Mouse (Mus musculus) ES-E14 (cell line): ENCODE results near the gene Tmprss3. TPM values are rescaled to one million over a fixed set of nuclear protein-coding genes. Genes with fewer than 3 reads are reported as not detected.
A peak's percentile ranks its signal among the peaks of the same experiment; 100 is the strongest.

ENCODE experiments used
- DNase-seq: peaks from one replicate; pipeline ENCODE4 v3.0.0-alpha.2; 2013; ENCODE audit warnings: low read depth, low spot score
- H3K27ac ChIP-seq: 2 replicates; pipeline ENCODE4 v1.5.1; 2012; ENCODE audit warnings: low read depth, mild to moderate bottlenecking, low read length, moderate library complexity, mixed read lengths; ENCODE audit not compliant: poor library complexity, insufficient read depth, severe bottlenecking
- H3K36me3 ChIP-seq: 2 replicates; pipeline ENCODE4 v1.6.1; 2012; ENCODE audit warnings: mild to moderate bottlenecking, low read length, moderate library complexity, mixed read lengths; ENCODE audit not compliant: control insufficient read depth, poor library complexity, insufficient read depth, severe bottlenecking
- H3K4me1 ChIP-seq, 2 experiments: fragments of 150-350 bp in 1 of 2; sonication (generic) in 1 of 2; 2 replicates each; pipeline ENCODE4 v1.6.1; 2012; ENCODE audit warnings: low read length in 2 of 2, mild to moderate bottlenecking in 1 of 2, mixed read lengths in 1 of 2; ENCODE audit not compliant: control insufficient read depth in 2 of 2, insufficient read depth in 2 of 2, poor library complexity in 1 of 2
- H3K4me3 ChIP-seq, 2 experiments: fragments of 150-350 bp in 1 of 2; sonication (generic) in 1 of 2; 2 replicates each; pipeline ENCODE4 v1.5.1; 2012; ENCODE audit warnings: low read length in 2 of 2, low read depth in 1 of 2, mild to moderate bottlenecking in 1 of 2, mixed read lengths in 1 of 2; ENCODE audit not compliant: insufficient read depth in 1 of 2, poor library complexity in 1 of 2, severe bottlenecking in 1 of 2
- H3K9ac ChIP-seq: 2 replicates; pipeline ENCODE4 v1.6.1; 2012; ENCODE audit warnings: low read depth, mild to moderate bottlenecking, low read length, mixed read lengths; ENCODE audit not compliant: poor library complexity, insufficient read depth, severe bottlenecking
- H3K9me3 ChIP-seq: fragments of 150-350 bp; sonication (generic); 2 replicates; pipeline ENCODE4 v1.6.1; 2012; ENCODE audit warnings: low read depth, mild to moderate bottlenecking, low read length; ENCODE audit not compliant: control insufficient read depth, insufficient read depth
- CHD2 ChIP-seq: IDR thresholded peaks from 2 replicates; pipeline ENCODE4 v1.6.1; 2014; ENCODE audit warnings: mild to moderate bottlenecking, low read depth, low read length, inconsistent platforms
- HCFC1 ChIP-seq: IDR thresholded peaks from 2 replicates; pipeline ENCODE4 v1.6.1; 2012; ENCODE audit warnings: low read length, inconsistent platforms, borderline replicate concordance; ENCODE audit not compliant: insufficient read depth
- MAFK ChIP-seq: IDR thresholded peaks from 2 replicates; pipeline ENCODE4 v1.6.1; 2014; ENCODE audit warnings: mild to moderate bottlenecking, low read depth, low read length, inconsistent platforms; ENCODE audit not compliant: insufficient read depth
- ZC3H11A ChIP-seq: IDR thresholded peaks from 2 replicates; pipeline ENCODE4 v1.6.1; 2012; ENCODE audit warnings: low read depth, mild to moderate bottlenecking, inconsistent platforms, low read length, borderline replicate concordance
- ZNF384 ChIP-seq: IDR thresholded peaks from 2 replicates; pipeline ENCODE4 v1.6.1; 2012; ENCODE audit warnings: low read depth, low read length, inconsistent platforms
- in situ Hi-C, 2 experiments: fragments of 600-800 bp; cut with MboI; formaldehyde crosslinking; loops; one replicate each; pipeline ENCODE4 v1.15.1; 2025; ENCODE audit warnings: low sequenced_read_pairs in 2 of 2, inconsistent platforms in 1 of 2; ENCODE audit not compliant: unreplicated experiment in 2 of 2
- total RNA-seq: library from RNA; depleted of rRNA; stranded (reverse); fragments of 300-350 nt; gene quantifications from 2 replicates; pipeline ENCODE4 v1.2.3, GENCODE M21; 2012

The Tmprss3 gene
- total RNA-seq, 1 experiment = 0.36 TPM

DNA sequence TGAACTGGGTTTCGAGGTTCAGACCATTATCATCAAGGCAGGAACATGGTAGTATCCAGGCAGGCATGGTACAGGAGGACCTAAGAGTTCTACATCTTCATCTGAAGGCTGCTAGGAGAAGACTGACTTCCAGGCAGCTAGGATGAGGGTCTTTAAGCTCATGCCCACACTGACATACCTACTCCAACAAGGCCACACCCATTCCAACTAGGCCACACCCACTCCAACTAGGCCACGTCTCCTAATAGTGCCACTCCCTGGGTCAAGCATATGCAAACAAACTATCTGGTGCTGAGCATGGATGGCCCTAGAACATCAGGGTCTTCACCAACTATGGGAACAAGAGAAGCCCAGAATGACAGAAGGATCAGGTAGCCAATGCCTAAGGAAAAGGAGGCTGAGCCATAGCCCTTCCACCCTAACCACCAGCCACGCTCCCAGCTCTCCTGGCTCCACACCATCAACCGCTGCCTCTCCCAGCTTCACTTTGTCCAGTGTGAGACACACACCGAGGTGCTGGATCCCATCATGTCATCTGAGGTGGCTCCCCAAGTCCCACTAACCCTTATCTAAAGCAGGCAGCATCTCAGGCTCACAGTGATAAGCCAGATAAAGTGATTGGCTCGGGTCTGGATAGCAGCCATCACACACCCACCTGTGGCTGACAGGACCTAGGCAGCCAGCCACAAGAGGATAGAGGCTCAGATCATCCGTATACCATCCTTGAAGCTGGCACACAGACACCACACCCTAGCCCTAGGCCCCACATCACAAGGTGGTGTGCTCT, 39.6 kb upstream of the Tmprss3 start:
- H3K4me3 ChIP-seq = no peak overlapping the region
- no peaks in the 10 kb centered on the region for H3K4me1 ChIP-seq
- peaks cover 22% of the 10 kb centered on the region for H3K36me3 ChIP-seq
- TF ChIP-seq ZNF384 = no peak
- no peak overlapping the region for H3K27ac ChIP-seq
- no peaks in the 10 kb centered on the region for H3K9me3 ChIP-seq
- in situ Hi-C loops = no loop called here
- H3K9ac ChIP-seq = no peak overlapping the region
- DNase-seq = no peak

DNA sequence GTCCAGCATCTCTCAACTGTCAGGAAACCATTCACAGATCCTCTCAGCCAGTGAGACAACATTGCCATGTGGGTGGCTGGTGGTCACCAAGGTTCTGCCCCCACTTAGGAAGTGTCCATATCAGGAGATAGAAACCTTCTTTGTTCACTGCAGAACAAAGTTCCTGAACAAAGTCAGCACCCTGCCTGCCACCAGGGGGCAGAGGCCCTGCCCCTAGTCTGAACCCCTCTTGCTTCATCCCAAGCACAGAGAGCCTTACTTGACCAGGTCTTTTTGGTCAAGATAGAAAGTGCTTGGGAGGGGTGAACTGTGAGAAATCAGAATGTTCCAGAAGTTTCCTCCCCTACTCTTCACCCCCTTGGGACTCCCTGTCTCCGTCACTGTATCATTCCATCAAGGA, 37.1 kb upstream of the Tmprss3 start:
- in situ Hi-C loops = no loop called here
- Histone ChIP-seq H3K4me1 (no peaks in the 10 kb centered on the region), H3K4me3 (no peak overlapping the region), H3K9me3 (no peaks in the 10 kb centered on the region), H3K27ac (no peak overlapping the region), H3K36me3 (peaks cover 21% of the 10 kb centered on the region; the same call in 1 of the 2 replicates), H3K9ac (no peak overlapping the region)
- TF ChIP-seq MAFK (no peak), HCFC1 (no peak), ZNF384 (no peak), ZC3H11A (no peak), CHD2 (no peak)
- DNase-seq = no peak

- no peak overlapping the region for H3K9ac ChIP-seq
- H3K4me1 ChIP-seq = no peaks in the 10 kb centered on the region
- peak; percentile 51 for DNase-seq
- H3K4me3 ChIP-seq = no peak overlapping the region
- no peaks in the 10 kb centered on the region for H3K9me3 ChIP-seq
- no peak for TF ChIP-seq CHD2
- TF ChIP-seq MAFK = no peak
- no peak for TF ChIP-seq ZNF384
- TF ChIP-seq HCFC1 = no peak
- TF ChIP-seq ZC3H11A = no peak
- in situ Hi-C loops = no loop called here
- H3K27ac ChIP-seq = no peak overlapping the region
- H3K36me3 ChIP-seq = peaks cover 9% of the 10 kb centered on the region; the same call in 1 of the 2 replicates
These were observed 33.7 kb upstream of the Tmprss3 start for GRCm38 (mm10) chr17:31232251-31233010.

DNA sequence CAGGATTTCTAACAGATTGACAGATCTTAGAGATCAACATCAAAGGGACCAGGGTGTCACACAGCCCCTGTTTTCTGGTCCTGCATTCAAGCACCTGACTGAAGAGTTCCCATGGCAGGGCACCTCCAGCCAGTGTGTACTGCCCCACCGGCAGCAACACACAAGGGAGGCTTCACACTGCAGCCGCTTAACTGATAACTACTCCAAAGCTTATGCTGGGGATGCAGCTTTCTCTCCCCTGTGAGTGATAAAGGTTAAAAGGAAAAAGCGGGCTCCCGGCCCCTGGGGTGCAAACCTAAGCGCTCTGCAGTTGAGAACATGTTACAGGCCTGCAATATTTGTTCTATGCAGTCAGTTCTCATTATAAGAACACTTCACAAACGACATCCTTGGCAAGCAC, 33.0 kb upstream of the Tmprss3 start:
- no peak overlapping the region for H3K9ac ChIP-seq
- peaks cover 9% of the 10 kb centered on the region; the same call in 1 of the 2 replicates for H3K36me3 ChIP-seq
- in situ Hi-C loops = no loop called here
- H3K4me1 ChIP-seq = no peaks in the 10 kb centered on the region
- no peaks in the 10 kb centered on the region for H3K9me3 ChIP-seq
- DNase-seq = no peak
- no peak overlapping the region for H3K4me3 ChIP-seq
- no peak overlapping the region for H3K27ac ChIP-seq
- TF ChIP-seq MAFK (no peak), HCFC1 (no peak), CHD2 (no peak), ZNF384 (no peak)
